Mouse (Mus musculus): Measurements from ENCODE around the gene Rnf180. TPM values are rescaled to one million over a fixed set of nuclear protein-coding genes. Genes with fewer than 3 reads are reported as not detected.

Gene Rnf180
- polyA plus RNA-seq, 2 experiments: 4.5 to 8.6 TPM

- Histone ChIP-seq H3K4me3 (replicated peaks; ENCODE audit: low read length) (no peak overlapping the region), H3K4me2 (replicated peaks; ENCODE audit: low read depth, low read length, severe bottlenecking) (no peak overlapping the region), H3K4me1 (ENCODE audit: control insufficient read depth, insufficient read depth, low read length) (no peaks in the 10 kb centered on the region), H3K36me3 (ENCODE audit: control insufficient read depth, insufficient read depth, low read length) (no peaks in the 10 kb centered on the region), H3K9me3 (ENCODE audit: control insufficient read depth, low read length) (no peaks in the 10 kb centered on the region), H3K27me3 (ENCODE audit: control insufficient read depth, insufficient read depth, low read length) (no peaks in the 10 kb centered on the region), H3K27ac (replicated peaks; ENCODE audit: low read depth, low read length) (no peak overlapping the region), H3K9ac (ENCODE audit: low read depth, low read length, severe bottlenecking) (no peak overlapping the region)
- 68% methylated on average over 5 of the region's 5 CpGs for WGBS
- ATAC-seq (ENCODE audit: low FRiP score, low read depth) (no peak), DNase-seq (ENCODE audit: low spot score) (no peak)
- TF ChIP-seq POLR2A (IDR thresholded peaks at IDR 0.05; ENCODE audit: borderline replicate concordance, extremely low read depth, insufficient read depth, insufficient read length): no peak
Observed at GRCm38 (mm10) chr13:105134397-105134796, 160.2 kb downstream of the Rnf180 start.

- no peak overlapping the region for H3K4me3 ChIP-seq (replicated peaks; ENCODE audit: low read length)
- TF ChIP-seq POLR2A (IDR thresholded peaks at IDR 0.05; ENCODE audit: borderline replicate concordance, extremely low read depth, insufficient read depth, insufficient read length): no peak
- H3K4me2 ChIP-seq (replicated peaks; ENCODE audit: low read depth, low read length, severe bottlenecking): no peak overlapping the region
- H3K36me3 ChIP-seq (ENCODE audit: control insufficient read depth, insufficient read depth, low read length): no peaks in the 10 kb centered on the region
- 71% methylated on average over 2 of the region's 2 CpGs for WGBS
- no peak for DNase-seq (ENCODE audit: low spot score)
- no peaks in the 10 kb centered on the region for H3K9me3 ChIP-seq (ENCODE audit: control insufficient read depth, low read length)
- no peaks in the 10 kb centered on the region for H3K27me3 ChIP-seq (ENCODE audit: control insufficient read depth, insufficient read depth, low read length)
- no peak overlapping the region for H3K27ac ChIP-seq (replicated peaks; ENCODE audit: low read depth, low read length)
- H3K9ac ChIP-seq (ENCODE audit: low read depth, low read length, severe bottlenecking): no peak overlapping the region
- no peak for ATAC-seq (ENCODE audit: low FRiP score, low read depth)
- H3K4me1 ChIP-seq (ENCODE audit: control insufficient read depth, insufficient read depth, low read length): no peaks in the 10 kb centered on the region
Observed at GRCm38 (mm10) chr13:105132776-105133175, 161.8 kb downstream of the Rnf180 start.

GRCm38 (mm10) chr13:105132370-105132769, 162.2 kb downstream of the Rnf180 start:
- ATAC-seq (ENCODE audit: low FRiP score, low read depth) (no peak), DNase-seq (ENCODE audit: low spot score) (no peak)
- Histone ChIP-seq H3K4me3 (replicated peaks; ENCODE audit: low read length) (no peak overlapping the region), H3K9ac (ENCODE audit: low read depth, low read length, severe bottlenecking) (no peak overlapping the region), H3K27me3 (ENCODE audit: control insufficient read depth, insufficient read depth, low read length) (no peaks in the 10 kb centered on the region), H3K4me2 (replicated peaks; ENCODE audit: low read depth, low read length, severe bottlenecking) (no peak overlapping the region), H3K27ac (replicated peaks; ENCODE audit: low read depth, low read length) (no peak overlapping the region), H3K36me3 (ENCODE audit: control insufficient read depth, insufficient read depth, low read length) (no peaks in the 10 kb centered on the region), H3K4me1 (ENCODE audit: control insufficient read depth, insufficient read depth, low read length) (no peaks in the 10 kb centered on the region), H3K9me3 (ENCODE audit: control insufficient read depth, low read length) (no peaks in the 10 kb centered on the region)
- no peak for TF ChIP-seq POLR2A (IDR thresholded peaks at IDR 0.05; ENCODE audit: borderline replicate concordance, extremely low read depth, insufficient read depth, insufficient read length)
- 64% methylated on average over 6 of the region's 6 CpGs for whole genome bisulfite sequencing

GRCm38 (mm10) chr13:105130080-105130479, 164.5 kb downstream of the Rnf180 start:
- no peak for TF ChIP-seq POLR2A (IDR thresholded peaks at IDR 0.05; ENCODE audit: borderline replicate concordance, extremely low read depth, insufficient read depth, insufficient read length)
- no peaks in the 10 kb centered on the region for H3K9me3 ChIP-seq (ENCODE audit: control insufficient read depth, low read length)

GRCm38 (mm10) chr13:105122092-105122491, 172.5 kb downstream of the Rnf180 start:
- 87% methylated on average over 3 of the region's 3 CpGs for WGBS
- no peak overlapping the region for H3K4me2 ChIP-seq (replicated peaks; ENCODE audit: low read depth, low read length, severe bottlenecking)
- no peak overlapping the region for H3K9ac ChIP-seq (ENCODE audit: low read depth, low read length, severe bottlenecking)
- TF ChIP-seq POLR2A (IDR thresholded peaks at IDR 0.05; ENCODE audit: borderline replicate concordance, extremely low read depth, insufficient read depth, insufficient read length): no peak
- DNase-seq (ENCODE audit: low spot score) (no peak), ATAC-seq (ENCODE audit: low FRiP score, low read depth) (no peak)
- H3K36me3 ChIP-seq (ENCODE audit: control insufficient read depth, insufficient read depth, low read length): no peaks in the 10 kb centered on the region
- H3K4me3 ChIP-seq (replicated peaks; ENCODE audit: low read length): no peak overlapping the region
- H3K27ac ChIP-seq (replicated peaks; ENCODE audit: low read depth, low read length): no peak overlapping the region
- H3K9me3 ChIP-seq (ENCODE audit: control insufficient read depth, low read length): no peaks in the 10 kb centered on the region
- H3K27me3 ChIP-seq (ENCODE audit: control insufficient read depth, insufficient read depth, low read length): no peaks in the 10 kb centered on the region
- H3K4me1 ChIP-seq (ENCODE audit: control insufficient read depth, insufficient read depth, low read length): no peaks in the 10 kb centered on the region

More at GRCm38 (mm10) chr13:105130080-105130479, 164.5 kb downstream of the Rnf180 start:
- no peak overlapping the region for H3K27ac ChIP-seq (replicated peaks; ENCODE audit: low read depth, low read length)
- no peak for DNase-seq (ENCODE audit: low spot score)
- H3K4me2 ChIP-seq (replicated peaks; ENCODE audit: low read depth, low read length, severe bottlenecking): no peak overlapping the region
- WGBS: 64% methylated on average over 6 of the region's 6 CpGs
- no peak for ATAC-seq (ENCODE audit: low FRiP score, low read depth)
- H3K4me3 ChIP-seq (replicated peaks; ENCODE audit: low read length): no peak overlapping the region
- H3K36me3 ChIP-seq (ENCODE audit: control insufficient read depth, insufficient read depth, low read length): no peaks in the 10 kb centered on the region
- H3K4me1 ChIP-seq (ENCODE audit: control insufficient read depth, insufficient read depth, low read length): no peaks in the 10 kb centered on the region
- H3K9ac ChIP-seq (ENCODE audit: low read depth, low read length, severe bottlenecking): no peak overlapping the region
- no peaks in the 10 kb centered on the region for H3K27me3 ChIP-seq (ENCODE audit: control insufficient read depth, insufficient read depth, low read length)

- ATAC-seq (ENCODE audit: low FRiP score, low read depth): no peak
- Histone ChIP-seq H3K4me2 (replicated peaks; ENCODE audit: low read depth, low read length, severe bottlenecking) (no peak overlapping the region), H3K4me1 (ENCODE audit: control insufficient read depth, insufficient read depth, low read length) (no peaks in the 10 kb centered on the region), H3K9ac (ENCODE audit: low read depth, low read length, severe bottlenecking) (no peak overlapping the region), H3K36me3 (ENCODE audit: control insufficient read depth, insufficient read depth, low read length) (no peaks in the 10 kb centered on the region), H3K27me3 (ENCODE audit: control insufficient read depth, insufficient read depth, low read length) (no peaks in the 10 kb centered on the region), H3K27ac (replicated peaks; ENCODE audit: low read depth, low read length) (no peak overlapping the region), H3K4me3 (replicated peaks; ENCODE audit: low read length) (no peak overlapping the region), H3K9me3 (ENCODE audit: control insufficient read depth, low read length) (no peaks in the 10 kb centered on the region)
- no peak for TF ChIP-seq POLR2A (IDR thresholded peaks at IDR 0.05; ENCODE audit: borderline replicate concordance, extremely low read depth, insufficient read depth, insufficient read length)
- no peak for DNase-seq (ENCODE audit: low spot score)
Observed at GRCm38 (mm10) chr13:105121617-105122016, 173.0 kb downstream of the Rnf180 start.

Measured in limb, embryonic 14.5 days (tissue).